Mouse (Mus musculus) limb, embryonic 11.5 days (tissue): ENCODE data around the gene Elf5. TPM values are rescaled to one million over a fixed set of nuclear protein-coding genes. Genes with fewer than 3 reads are reported as not detected.
A peak's percentile ranks its signal among the peaks of the same experiment; 100 is the strongest.

Experiments
- ATAC-seq: fragments of 200-750 bp; cut with Nextera tagmentation; 2 replicates; pipeline ENCODE4 v1.8.0; 2017; ENCODE audit warnings: low read depth; ENCODE audit not compliant: insufficient number of reproducible peaks, low FRiP score, low TSS enrichment
- DNase-seq: peaks from one replicate; pipeline ENCODE4 v3.0.0-alpha.2; 2015; ENCODE audit warnings: low spot score
- H3K27ac ChIP-seq: fragments of 300-500 bp; sonication (generic); replicated peaks from 2 replicates; pipeline ENCODE4 v1.5.1; 2014; ENCODE audit warnings: low read depth, mild to moderate bottlenecking, low read length
- H3K27me3 ChIP-seq: fragments of 300-500 bp; sonication (generic); 2 replicates; pipeline ENCODE4 v1.6.1; 2014; ENCODE audit warnings: mild to moderate bottlenecking, low read length, mixed read lengths; ENCODE audit not compliant: control insufficient read depth, insufficient read depth
- H3K36me3 ChIP-seq: fragments of 300-500 bp; sonication (generic); 2 replicates; pipeline ENCODE4 v1.6.1; 2014; ENCODE audit warnings: mild to moderate bottlenecking, low read length, moderate library complexity, mixed read lengths; ENCODE audit not compliant: control insufficient read depth, insufficient read depth
- H3K4me1 ChIP-seq: fragments of 300-500 bp; sonication (generic); 2 replicates; pipeline ENCODE4 v1.6.1; 2014; ENCODE audit warnings: low read length, mixed read lengths; ENCODE audit not compliant: control insufficient read depth, insufficient read depth
- H3K4me2 ChIP-seq: fragments of 300-500 bp; sonication (generic); 2 replicates; pipeline ENCODE4 v1.6.1; 2014; ENCODE audit warnings: low read depth, mild to moderate bottlenecking, moderate library complexity; ENCODE audit not compliant: severe bottlenecking
- H3K4me3 ChIP-seq: fragments of 300-500 bp; sonication (generic); 2 replicates; pipeline ENCODE4 v1.5.1; 2014; ENCODE audit warnings: low read depth, low read length
- H3K9ac ChIP-seq: fragments of 300-500 bp; sonication (generic); 2 replicates; pipeline ENCODE4 v1.6.1; 2014; ENCODE audit warnings: mild to moderate bottlenecking, low read length
- H3K9me3 ChIP-seq: fragments of 300-500 bp; sonication (generic); 2 replicates; pipeline ENCODE4 v1.6.1; 2016; ENCODE audit warnings: low read length; ENCODE audit not compliant: control insufficient read depth
- WGBS: fragments of 180-500 bp; shearing (Covaris S2); extraction: QIAGEN DNeasy Blood & Tissue Kit; methylation state at CpG from one replicate; pipeline ENCODE4 v1.1.7; 2014; 5-methylcytosine and 5-hydroxymethylcytosine counted together
- polyA plus RNA-seq: library from polyadenylated mRNA; unstranded; fragments of >200 nt; fragmentation: Nextera tagmentation; extraction: Ambion mirVana; gene quantifications from 2 replicates; pipeline ENCODE4 v1.2.1, GENCODE M21; 2014

Gene Elf5
- polyA plus RNA-seq, 1 experiment from 2014 or later, result 0.40 TPM

- 42% methylated on average over 12 of the region's 12 CpGs for WGBS
- no peak overlapping the region for H3K4me3 ChIP-seq
- no peaks in the 10 kb centered on the region for H3K27me3 ChIP-seq
- no peak overlapping the region for H3K27ac ChIP-seq
- DNase-seq, result peak; percentile 79
- H3K9ac ChIP-seq, result no peak overlapping the region
- H3K4me2 ChIP-seq, result no peak overlapping the region
- H3K36me3 ChIP-seq, result no peaks in the 10 kb centered on the region
- ATAC-seq, result no peak
- no peaks in the 10 kb centered on the region for H3K4me1 ChIP-seq
- no peaks in the 10 kb centered on the region for H3K9me3 ChIP-seq
These were observed 13.0 kb downstream of the Elf5 start for GRCm38 (mm10) chr2:103424349-103425026.

GRCm38 (mm10) chr2:103425456-103426063 is 14.1 kb downstream of the Elf5 start:
- WGBS, result 68% methylated on average over 11 of the region's 11 CpGs
- no peak for ATAC-seq

GRCm38 (mm10) chr2:103428356-103428755 is 16.9 kb downstream of the Elf5 start:
- H3K36me3 ChIP-seq, result no peaks in the 10 kb centered on the region
- 84% methylated on average over 3 of the region's 3 CpGs for WGBS
- H3K4me2 ChIP-seq, result no peak overlapping the region
- ATAC-seq (no peak), DNase-seq (no peak)
- no peak overlapping the region for H3K9ac ChIP-seq
- no peak overlapping the region for H3K4me3 ChIP-seq
- H3K9me3 ChIP-seq, result no peaks in the 10 kb centered on the region
- no peak overlapping the region for H3K27ac ChIP-seq
- H3K4me1 ChIP-seq, result no peaks in the 10 kb centered on the region
- H3K27me3 ChIP-seq, result no peaks in the 10 kb centered on the region

More at GRCm38 (mm10) chr2:103425456-103426063, 14.1 kb downstream of the Elf5 start:
- no peaks in the 10 kb centered on the region for H3K27me3 ChIP-seq
- no peak for DNase-seq
- no peaks in the 10 kb centered on the region for H3K9me3 ChIP-seq
- no peak overlapping the region for H3K9ac ChIP-seq
- H3K4me1 ChIP-seq, result no peaks in the 10 kb centered on the region
- H3K27ac ChIP-seq, result no peak overlapping the region
- H3K4me2 ChIP-seq, result no peak overlapping the region
- H3K4me3 ChIP-seq, result no peak overlapping the region
- H3K36me3 ChIP-seq, result no peaks in the 10 kb centered on the region

- no peaks in the 10 kb centered on the region for H3K36me3 ChIP-seq
- H3K9ac ChIP-seq, result no peak overlapping the region
- 44% methylated on average over 1 of the region's 1 CpGs for WGBS
- no peak for DNase-seq
- H3K27ac ChIP-seq, result no peak overlapping the region
- H3K4me3 ChIP-seq, result no peak overlapping the region
- H3K9me3 ChIP-seq, result no peaks in the 10 kb centered on the region
- ATAC-seq, result no peak
- H3K27me3 ChIP-seq, result no peaks in the 10 kb centered on the region
- H3K4me2 ChIP-seq, result no peak overlapping the region
- H3K4me1 ChIP-seq, result no peaks in the 10 kb centered on the region
These were observed 19.2 kb downstream of the Elf5 start for GRCm38 (mm10) chr2:103430712-103431111.

GRCm38 (mm10) chr2:103432695-103433275 is 21.3 kb downstream of the Elf5 start:
- no peaks in the 10 kb centered on the region for H3K36me3 ChIP-seq
- H3K4me1 ChIP-seq, result peaks cover 4% of the 10 kb centered on the region; the same call in 1 of the 2 replicates
- no peaks in the 10 kb centered on the region for H3K27me3 ChIP-seq
- H3K27ac ChIP-seq, result no peak overlapping the region
- H3K9ac ChIP-seq, result no peak overlapping the region
- ATAC-seq, result no peak
- no peak for DNase-seq
- 73% methylated on average over 8 of the region's 8 CpGs for WGBS
- H3K9me3 ChIP-seq, result no peaks in the 10 kb centered on the region
- H3K4me3 ChIP-seq, result no peak overlapping the region
- H3K4me2 ChIP-seq, result no peak overlapping the region

GRCm38 (mm10) chr2:103435110-103435509 is 23.6 kb downstream of the Elf5 start:
- no peaks in the 10 kb centered on the region for H3K9me3 ChIP-seq
- 76% methylated on average over 2 of the region's 2 CpGs for WGBS
- no peak overlapping the region for H3K4me3 ChIP-seq
- H3K27me3 ChIP-seq, result no peaks in the 10 kb centered on the region
- DNase-seq (no peak), ATAC-seq (no peak)
- H3K4me2 ChIP-seq, result no peak overlapping the region
- H3K9ac ChIP-seq, result no peak overlapping the region
- peaks cover 4% of the 10 kb centered on the region; the same call in 1 of the 2 replicates for H3K4me1 ChIP-seq
- H3K36me3 ChIP-seq, result no peaks in the 10 kb centered on the region
- H3K27ac ChIP-seq, result no peak overlapping the region

- WGBS, result 52% methylated on average over 5 of the region's 5 CpGs
- Histone ChIP-seq H3K4me2 (no peak overlapping the region), H3K27ac (no peak overlapping the region), H3K4me1 (peaks cover 4% of the 10 kb centered on the region; the same call in 1 of the 2 replicates), H3K27me3 (no peaks in the 10 kb centered on the region), H3K36me3 (no peaks in the 10 kb centered on the region), H3K9me3 (no peaks in the 10 kb centered on the region), H3K4me3 (no peak overlapping the region), H3K9ac (no peak overlapping the region)
- DNase-seq, result no peak
- ATAC-seq, result no peak
These were observed 25.0 kb downstream of the Elf5 start for GRCm38 (mm10) chr2:103436534-103436933.

GRCm38 (mm10) chr2:103439071-103439622 is 27.7 kb downstream of the Elf5 start:
- WGBS, result 90% methylated on average over 11 of the region's 11 CpGs
- H3K4me2 ChIP-seq, result no peak overlapping the region
- no peak overlapping the region for H3K4me3 ChIP-seq
- no peak overlapping the region for H3K27ac ChIP-seq
- no peaks in the 10 kb centered on the region for H3K27me3 ChIP-seq
- ATAC-seq, result no peak
- DNase-seq, result no peak
- H3K9me3 ChIP-seq, result no peaks in the 10 kb centered on the region
- peaks cover 4% of the 10 kb centered on the region; the same call in 1 of the 2 replicates for H3K4me1 ChIP-seq
- H3K36me3 ChIP-seq, result no peaks in the 10 kb centered on the region
- H3K9ac ChIP-seq, result no peak overlapping the region
